Mouse (Mus musculus): ENCODE results near the gene Akap6.

GRCm38 (mm10) chr12:52939324-52939946 is 240.3 kb downstream of the Akap6 start:
- TF ChIP-seq MYC (IDR thresholded peaks at IDR 0.05; ENCODE audit: low read depth, low read length) = no peak
- no peak for TF ChIP-seq CTCF (conservative IDR thresholded peaks at IDR 0.05 in 1 of 2, IDR thresholded peaks at IDR 0.05 in 1 of 2; ENCODE audit: low read depth in 2 of 2, low read length in 2 of 2)
- TF ChIP-seq JUN (IDR thresholded peaks at IDR 0.05; ENCODE audit: insufficient read depth, low read depth, low read length) = no peak
